Mouse (Mus musculus) Patski (cell line): Measurements from ENCODE around the gene Col4a2. TPM values are rescaled to one million over a fixed set of nuclear protein-coding genes. Genes with fewer than 3 reads are reported as not detected.

ENCODE experiments used
- ATAC-seq: fragments of 100-300 bp; one replicate; pipeline ENCODE4 v1.8.0; 2021
- CTCF ChIA-PET: fragments of 350-600 bp; sonication (Branson Sonifier 250); formaldehyde crosslinking; loops from one replicate; lab custom pipeline; 2022; ENCODE audit warnings: inconsistent platforms; lab: Charles Lee
- POLR2A ChIA-PET: fragments of 350-600 bp; sonication (Branson Sonifier 250); formaldehyde crosslinking; loops from one replicate; lab custom pipeline; 2022; ENCODE audit warnings: antibody characterized with exemption, inconsistent platforms; lab: Charles Lee
- DNase-seq: peaks from one replicate; pipeline ENCODE4 v3.0.0-alpha.2; 2011; ENCODE audit warnings: low read depth, low spot score
- H3K27me3 ChIP-seq: fragments of 371-371 bp; one replicate; pipeline ENCODE4 v1.5.1; 2021
- CTCF ChIP-seq: fragments of 100-300 bp; IDR thresholded peaks from one replicate; pipeline ENCODE4 v1.5.1; 2021
- in situ Hi-C: fragments of 300-500 bp; cut with MboI; formaldehyde crosslinking; loops from 3 replicates; pipeline ENCODE4 v1.11.1; 2018; ENCODE audit warnings: low pct_unique_long_range_greater_than_20kb, mixed read lengths
- polyA plus RNA-seq: library from polyadenylated mRNA; unstranded; gene quantifications from one replicate; pipeline ENCODE4 v1.2.3, GENCODE M21; 2021

The Col4a2 gene
- polyA plus RNA-seq, 1 experiment from 2014 or later: 206 TPM

GRCm38 (mm10) chr8:11292611-11293010 lies 20.0 kb upstream of the Col4a2 start:
- ChIA-PET CTCF (interaction anchor here (0.8 to 1.6 kb wide), 3 partner anchors 10 to 20 kb away, joined by 3 read pairs; partner anchors contain the start of genes Col4a1 and Col4a2), POLR2A (no interaction called here)
- H3K27me3 ChIP-seq: no peaks in the 10 kb centered on the region
- in situ Hi-C loops: no loop called here
- DNase-seq (no peak), ATAC-seq (no peak)
- no peak for TF ChIP-seq CTCF

DNA sequence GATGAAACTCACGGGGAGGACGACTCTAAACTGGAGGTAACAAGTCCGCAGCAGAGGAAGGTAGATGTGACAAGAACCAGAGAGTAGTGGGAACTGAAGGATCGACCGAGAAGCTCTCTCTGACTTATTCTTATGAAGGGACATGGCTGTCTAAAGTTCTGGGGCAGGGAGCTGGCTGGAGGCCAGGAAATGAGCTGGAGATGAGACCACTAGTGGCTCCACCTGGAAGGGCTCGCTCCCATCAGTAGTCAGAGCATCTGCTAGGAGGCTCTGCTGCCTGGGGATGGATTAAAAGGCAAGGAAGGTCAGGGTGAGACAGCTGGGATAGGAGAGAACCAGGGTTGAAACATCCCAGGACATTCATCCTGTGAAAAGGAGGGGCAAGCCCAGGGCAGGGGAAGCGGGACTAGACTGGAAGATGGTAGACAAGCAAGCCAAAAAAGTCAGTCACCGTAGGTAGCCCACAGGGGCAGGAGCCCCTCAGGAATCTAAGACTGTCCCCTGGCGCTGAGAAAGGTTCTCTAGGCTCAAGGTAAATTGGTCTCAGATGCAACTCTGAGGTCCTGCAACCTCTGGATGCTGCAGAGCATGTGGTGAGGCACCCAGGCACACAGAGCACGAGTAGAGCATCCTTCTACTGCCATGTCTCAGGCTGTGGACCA lies 16.2 kb upstream of the Col4a2 start:
- ChIA-PET CTCF (no interaction called here), POLR2A (interaction anchor here (1.1 kb wide), 1 partner anchor 9 kb away, joined by 6 read pairs; no protein-coding TSS in a partner anchor)
- H3K27me3 ChIP-seq: no peaks in the 10 kb centered on the region
- no peak for TF ChIP-seq CTCF
- ATAC-seq: no peak
- in situ Hi-C loops: no loop called here
- DNase-seq: no peak

- no peak for TF ChIP-seq CTCF
- POLR2A ChIA-PET: interaction anchor here (0.6 kb wide), 2 partner anchors 19 to 21 kb away, joined by 3 to 5 read pairs; no protein-coding TSS in a partner anchor
- ATAC-seq: no peak
- no peak for DNase-seq
- in situ Hi-C loops: no loop called here
- H3K27me3 ChIP-seq: no peaks in the 10 kb centered on the region
- CTCF ChIA-PET: no interaction called here
These were observed 15.3 kb upstream of the Col4a2 start for GRCm38 (mm10) chr8:11297141-11297838.

DNA sequence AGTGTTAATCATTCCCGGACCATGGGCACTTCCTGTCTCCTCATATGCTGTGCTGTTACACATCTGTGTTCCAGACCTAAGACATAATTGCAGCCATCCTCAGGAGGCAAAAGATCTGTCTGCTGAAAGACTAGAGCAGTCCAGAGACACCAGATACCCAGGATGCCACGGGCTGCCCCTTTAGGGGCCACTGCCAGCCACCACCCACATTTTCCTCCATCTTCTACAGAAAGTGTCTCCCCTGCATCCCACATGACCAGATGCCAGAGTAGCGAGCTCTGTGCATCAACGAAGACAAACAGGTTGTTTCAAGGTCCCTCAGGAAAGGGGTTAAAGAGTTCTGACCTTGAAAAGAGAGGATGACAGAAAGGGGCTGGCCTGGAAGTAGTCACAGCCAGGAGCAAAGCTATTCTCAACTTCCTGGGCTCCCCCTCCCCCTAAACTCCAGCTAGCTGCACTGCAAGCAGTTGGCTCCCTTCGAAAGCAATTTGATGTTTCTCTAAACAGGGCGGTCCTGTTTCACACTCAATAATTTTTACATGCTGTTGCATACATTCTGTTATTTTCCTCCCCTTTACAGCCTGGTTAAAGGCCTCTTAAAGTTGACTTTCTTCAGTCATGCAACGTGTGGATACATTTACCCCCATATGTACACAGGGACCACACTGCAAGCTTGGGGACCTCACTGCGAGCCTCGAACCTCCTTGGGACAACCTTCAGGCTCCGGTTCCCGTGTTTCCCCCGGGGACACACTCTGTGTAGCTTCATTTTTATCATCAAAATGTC lies 13.9 kb upstream of the Col4a2 start:
- DNase-seq (no peak), ATAC-seq (peak; percentile 18)
- in situ Hi-C loops: no loop called here
- H3K27me3 ChIP-seq: no peaks in the 10 kb centered on the region
- POLR2A ChIA-PET: interaction anchor here (1.0 kb wide), 1 partner anchor 13 kb away, joined by 3 read pairs; no protein-coding TSS in a partner anchor
- CTCF ChIA-PET: interaction anchor here (0.7 kb wide), 1 partner anchor 104 kb away, joined by 3 read pairs; no protein-coding TSS in a partner anchor
- no peak for TF ChIP-seq CTCF

DNA sequence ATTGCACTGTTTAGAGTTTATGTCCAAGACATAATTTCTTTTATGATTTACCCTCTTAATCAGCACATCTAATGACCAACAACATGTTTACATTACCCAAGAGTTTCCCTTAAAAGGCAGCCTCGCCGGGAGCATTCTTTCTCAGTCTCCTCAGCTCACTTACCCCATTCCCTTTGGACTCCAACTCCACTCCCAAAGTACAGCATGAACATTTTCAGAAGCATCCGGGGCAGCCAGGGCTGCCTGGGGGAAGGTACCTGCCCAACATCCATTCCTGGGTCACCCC lies 13.3 kb upstream of the Col4a2 start:
- CTCF ChIA-PET: interaction anchor here (0.7 kb wide), 1 partner anchor 103 kb away, joined by 3 read pairs; no protein-coding TSS in a partner anchor
- in situ Hi-C loops: no loop called here
- DNase-seq (no peak), ATAC-seq (no peak)
- no peaks in the 10 kb centered on the region for H3K27me3 ChIP-seq
- TF ChIP-seq CTCF: no peak
- POLR2A ChIA-PET: interaction anchor here (1.0 kb wide), 1 partner anchor 13 kb away, joined by 3 read pairs; no protein-coding TSS in a partner anchor

DNA sequence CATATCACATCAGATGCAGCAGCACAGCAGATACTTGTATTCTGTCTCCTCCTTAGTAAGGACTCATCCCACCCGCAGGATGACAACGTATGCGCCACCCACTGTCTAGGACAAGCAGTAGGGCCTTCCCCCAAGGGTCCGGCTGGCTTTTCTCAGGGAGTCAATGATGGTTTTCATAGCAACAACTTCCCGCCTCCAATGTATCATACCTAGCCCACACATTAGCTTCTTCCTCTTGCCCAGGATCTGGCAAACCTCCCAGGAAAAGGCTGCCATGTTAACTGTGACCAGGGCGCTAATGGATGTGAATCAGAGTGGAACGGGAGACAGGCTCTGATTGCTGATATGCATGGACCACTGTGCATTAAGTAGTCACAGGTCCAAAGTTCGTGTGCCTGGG lies 12.2 kb upstream of the Col4a2 start:
- no peaks in the 10 kb centered on the region for H3K27me3 ChIP-seq
- ChIA-PET CTCF (no interaction called here), POLR2A (no interaction called here)
- no peak for TF ChIP-seq CTCF
- DNase-seq: no peak
- in situ Hi-C loops: no loop called here
- ATAC-seq: no peak

- no peak for ATAC-seq
- no peaks in the 10 kb centered on the region for H3K27me3 ChIP-seq
- ChIA-PET CTCF (interaction anchor here (1.0 kb wide), 1 partner anchor 51 kb away, joined by 4 read pairs; no protein-coding TSS in a partner anchor), POLR2A (interaction anchor here (1.0 kb wide), 1 partner anchor 42 kb away, joined by 3 read pairs; no protein-coding TSS in a partner anchor)
- no peak for DNase-seq
- in situ Hi-C loops: no loop called here
- TF ChIP-seq CTCF: no peak
These were observed 8.5 kb upstream of the Col4a2 start for GRCm38 (mm10) chr8:11304027-11304601.

DNA sequence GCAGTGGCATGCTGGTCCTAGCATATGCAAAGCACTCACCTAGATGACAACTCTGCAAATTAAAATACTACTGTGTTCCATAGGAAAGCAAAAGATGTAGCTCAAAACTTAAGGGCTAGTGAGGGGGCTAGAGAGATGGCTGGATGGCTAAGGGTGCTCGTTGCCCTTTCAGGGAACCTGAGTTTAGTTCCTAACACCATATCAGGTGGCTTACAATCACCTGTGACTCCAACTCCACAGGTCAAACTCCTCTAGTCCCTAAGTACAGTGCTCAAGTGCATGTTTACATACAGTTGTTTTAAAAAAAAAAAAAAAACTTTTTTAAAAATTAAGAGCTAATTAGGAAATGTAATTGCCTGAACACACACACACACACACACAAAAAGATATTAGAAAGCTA lies 7.1 kb upstream of the Col4a2 start:
- TF ChIP-seq CTCF: no peak
- CTCF ChIA-PET: no interaction called here
- ATAC-seq (no peak), DNase-seq (no peak)
- in situ Hi-C loops: no loop called here
- POLR2A ChIA-PET: interaction anchor here (1.7 kb wide), 1 partner anchor 9 kb away, joined by 6 read pairs; no protein-coding TSS in a partner anchor
- no peaks in the 10 kb centered on the region for H3K27me3 ChIP-seq

DNA sequence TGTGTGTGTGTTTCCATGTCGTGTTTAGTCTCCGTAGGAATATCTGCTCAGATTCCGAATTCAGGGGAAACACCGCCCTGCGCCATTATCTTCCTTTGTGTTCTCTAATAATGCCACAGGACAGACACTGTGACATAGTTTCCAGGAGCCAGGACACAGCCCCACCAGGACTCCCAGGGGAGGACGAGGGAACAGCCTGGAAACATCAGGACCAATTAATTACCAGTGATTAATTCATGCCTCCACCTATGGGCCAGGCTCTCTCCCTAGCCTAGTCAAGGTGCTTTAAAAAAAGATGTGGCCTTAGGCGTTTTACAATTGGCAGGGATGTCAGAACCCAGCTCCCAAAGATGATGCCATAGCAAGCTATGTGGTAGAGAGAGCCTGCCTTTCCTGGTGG lies 5.2 kb upstream of the Col4a2 start:
- DNase-seq (no peak), ATAC-seq (no peak)
- in situ Hi-C loops: no loop called here
- no peaks in the 10 kb centered on the region for H3K27me3 ChIP-seq
- POLR2A ChIA-PET: interaction anchor here (1.0 kb wide), 1 partner anchor 75 kb away, joined by 3 read pairs; no protein-coding TSS in a partner anchor
- CTCF ChIA-PET: interaction anchor here (1.2 kb wide), 1 partner anchor 15 kb away, joined by 3 read pairs; no protein-coding TSS in a partner anchor
- TF ChIP-seq CTCF: no peak

- no peak for ATAC-seq
- ChIA-PET CTCF (interaction anchor here (1.2 kb wide), 1 partner anchor 16 kb away, joined by 3 read pairs; no protein-coding TSS in a partner anchor), POLR2A (interaction anchor here (0.6 to 1.0 kb wide), 2 partner anchors 22 to 74 kb away, joined by 3 to 4 read pairs; no protein-coding TSS in a partner anchor)
- in situ Hi-C loops: no loop called here
- DNase-seq: no peak
- TF ChIP-seq CTCF: no peak
- H3K27me3 ChIP-seq: no peaks in the 10 kb centered on the region
These were observed 4.0 kb upstream of the Col4a2 start for GRCm38 (mm10) chr8:11308570-11308998.
